ENCODE assay signal across 17 mouse cellular contexts in genomic region chr4:63057581-63057980, GRCm38 (mm10).
DNase-seq lines count a peak whose midpoint lies in the region; ATAC-seq and TF ChIP-seq lines count a peak whose summit lies in the region.
"Had no signal": no experiment of that assay in that cellular context is flagged by ENCODE, and none has a peak within 500 bp of the region (broad histone marks: within the 10 kb centered on the region; RNA-seq: fewer than 3 reads in every experiment).

No protein-coding gene starts in this region.

- H3K9me3 ChIP-seq in hindbrain, embryonic 13.5 days = no peaks in the 10 kb centered on the region
- H3K9me3 ChIP-seq in hindbrain, embryonic 11.5 days (ENCODE audit: control insufficient read depth, low read length) = no peaks in the 10 kb centered on the region
- no peaks in the 10 kb centered on the region for H3K9me3 ChIP-seq in midbrain, embryonic 13.5 days
- H3K9me3 ChIP-seq in midbrain, embryonic 16.5 days (replicated peaks; ENCODE audit: control insufficient read depth, low read length, poor library complexity, severe bottlenecking) = no peaks in the 10 kb centered on the region
- no peaks in the 10 kb centered on the region for H3K9me3 ChIP-seq in hindbrain, postnatal 0 days (ENCODE audit: low read length)
- no peaks in the 10 kb centered on the region for H3K9me3 ChIP-seq in neural tube, embryonic 15.5 days (replicated peaks)
- H3K9me3 ChIP-seq: forebrain, embryonic 12.5 days; heart, embryonic 12.5 days; limb, embryonic 12.5 days; midbrain, embryonic 12.5 days had no signal

- H3K4me3 ChIP-seq in hindbrain, embryonic 13.5 days = no peak overlapping the region
- H3K4me3 ChIP-seq in hindbrain, embryonic 11.5 days (ENCODE audit: low read depth, low read length) = no peak overlapping the region
- H3K4me3 ChIP-seq in midbrain, embryonic 13.5 days (replicated peaks) = no peak overlapping the region
- H3K4me3 ChIP-seq in midbrain, embryonic 16.5 days (ENCODE audit: low read depth, low read length) = no peak overlapping the region
- no peak overlapping the region for H3K4me3 ChIP-seq in hindbrain, postnatal 0 days (ENCODE audit: low read length)
- no peak overlapping the region for H3K4me3 ChIP-seq in neural tube, embryonic 15.5 days (replicated peaks)
- H3K4me3 ChIP-seq: forebrain, embryonic 12.5 days; heart, embryonic 12.5 days; limb, embryonic 12.5 days; midbrain, embryonic 12.5 days had no signal

- no peak overlapping the region for H3K9ac ChIP-seq in hindbrain, embryonic 13.5 days
- no peak overlapping the region for H3K9ac ChIP-seq in hindbrain, embryonic 11.5 days (ENCODE audit: low read depth, low read length)
- no peak overlapping the region for H3K9ac ChIP-seq in midbrain, embryonic 13.5 days (replicated peaks)
- H3K9ac ChIP-seq in midbrain, embryonic 16.5 days (ENCODE audit: low read depth, low read length) = no peak overlapping the region
- H3K9ac ChIP-seq in hindbrain, postnatal 0 days (replicated peaks; ENCODE audit: low read length) = no peak overlapping the region
- H3K9ac ChIP-seq in neural tube, embryonic 15.5 days (replicated peaks) = no peak overlapping the region
- H3K9ac ChIP-seq: forebrain, embryonic 12.5 days; heart, embryonic 12.5 days; limb, embryonic 12.5 days; midbrain, embryonic 12.5 days had no signal

- peaks cover 60% of the 10 kb centered on the region for H3K4me1 ChIP-seq in hindbrain, embryonic 13.5 days (replicated peaks)
- no peaks in the 10 kb centered on the region for H3K4me1 ChIP-seq in hindbrain, embryonic 11.5 days (replicated peaks; ENCODE audit: control insufficient read depth, insufficient read depth, low read length)
- peaks cover 52% of the 10 kb centered on the region for H3K4me1 ChIP-seq in midbrain, embryonic 13.5 days (replicated peaks)
- H3K4me1 ChIP-seq in midbrain, embryonic 16.5 days (ENCODE audit: control insufficient read depth, insufficient read depth, low read length) = peaks cover 25% of the 10 kb centered on the region
- H3K4me1 ChIP-seq in hindbrain, postnatal 0 days (ENCODE audit: insufficient read depth, low read length) = no peaks in the 10 kb centered on the region; the same call in 1 of the 2 replicates
- peaks cover 57% of the 10 kb centered on the region for H3K4me1 ChIP-seq in neural tube, embryonic 15.5 days

- no peak for DNase-seq in hindbrain, embryonic 11.5 days (ENCODE audit: low spot score)
- DNase-seq in hindbrain, postnatal 0 days (ENCODE audit: low spot score) = peak; percentile 40
- DNase-seq in liver = no peak
- no peak for DNase-seq in layer of hippocampus, adult 9-10 months (ENCODE audit: low spot score)
- DNase-seq: adrenal gland, postnatal 14 days; B cell, adult 2 months; cerebellum, adult 8-10 months; heart, postnatal 36 days; right cerebral cortex, postnatal 25 days had no signal

- no peak overlapping the region for H3K4me2 ChIP-seq in hindbrain, embryonic 13.5 days
- no peak overlapping the region for H3K4me2 ChIP-seq in hindbrain, embryonic 11.5 days (replicated peaks; ENCODE audit: low read depth, low read length)
- H3K4me2 ChIP-seq in midbrain, embryonic 13.5 days (replicated peaks) = no peak overlapping the region
- no peak overlapping the region for H3K4me2 ChIP-seq in midbrain, embryonic 16.5 days (ENCODE audit: low read length)
- H3K4me2 ChIP-seq in hindbrain, postnatal 0 days (ENCODE audit: low read depth, low read length) = no peak overlapping the region
- H3K4me2 ChIP-seq in neural tube, embryonic 15.5 days = no peak overlapping the region
- H3K4me2 ChIP-seq: forebrain, embryonic 12.5 days; heart, embryonic 12.5 days; limb, embryonic 12.5 days; midbrain, embryonic 12.5 days had no signal

- 53% methylated on average over 5 of the region's 5 CpGs for WGBS in hindbrain, embryonic 13.5 days
- WGBS in hindbrain, embryonic 11.5 days = 61% methylated on average over 5 of the region's 5 CpGs
- WGBS in midbrain, embryonic 13.5 days = 52% methylated on average over 5 of the region's 5 CpGs
- WGBS in midbrain, embryonic 16.5 days = 46% methylated on average over 5 of the region's 5 CpGs
- 66% methylated on average over 5 of the region's 5 CpGs for WGBS in hindbrain, postnatal 0 days
- WGBS in neural tube, embryonic 15.5 days = 32% methylated on average over 5 of the region's 5 CpGs

- peak overlapping the region; percentile 90 for H3K27ac ChIP-seq in hindbrain, embryonic 13.5 days
- H3K27ac ChIP-seq in hindbrain, embryonic 11.5 days (ENCODE audit: low read depth, low read length) = no peak overlapping the region
- peak overlapping the region; percentile 78 for H3K27ac ChIP-seq in midbrain, embryonic 13.5 days
- H3K27ac ChIP-seq in midbrain, embryonic 16.5 days (ENCODE audit: low read length) = no peak overlapping the region; the same call in 1 of the 2 replicates
- H3K27ac ChIP-seq in hindbrain, postnatal 0 days = no peak overlapping the region
- H3K27ac ChIP-seq in neural tube, embryonic 15.5 days (replicated peaks) = no peak overlapping the region

- no peak for TF ChIP-seq CTCF in hindbrain, postnatal 0 days (IDR thresholded peaks at IDR 0.05; ENCODE audit: low read depth)

- no peaks in the 10 kb centered on the region for H3K27me3 ChIP-seq in hindbrain, embryonic 13.5 days
- H3K27me3 ChIP-seq in hindbrain, embryonic 11.5 days (ENCODE audit: control insufficient read depth, insufficient read depth, low read length) = no peaks in the 10 kb centered on the region
- H3K27me3 ChIP-seq in midbrain, embryonic 13.5 days = no peaks in the 10 kb centered on the region
- H3K27me3 ChIP-seq in midbrain, embryonic 16.5 days (ENCODE audit: control insufficient read depth, insufficient read depth, low read depth, low read length) = no peaks in the 10 kb centered on the region
- H3K27me3 ChIP-seq in hindbrain, postnatal 0 days (ENCODE audit: insufficient read depth, low read length) = no peaks in the 10 kb centered on the region
- H3K27me3 ChIP-seq in neural tube, embryonic 15.5 days (replicated peaks) = no peaks in the 10 kb centered on the region
- H3K27me3 ChIP-seq: forebrain, embryonic 12.5 days; heart, embryonic 12.5 days; limb, embryonic 12.5 days; midbrain, embryonic 12.5 days had no signal

- peaks cover 7% of the 10 kb centered on the region; the same call in 1 of the 2 replicates for H3K36me3 ChIP-seq in hindbrain, embryonic 13.5 days
- no peaks in the 10 kb centered on the region for H3K36me3 ChIP-seq in hindbrain, embryonic 11.5 days (ENCODE audit: control insufficient read depth, insufficient read depth, low read length)
- peaks cover 9% of the 10 kb centered on the region for H3K36me3 ChIP-seq in midbrain, embryonic 13.5 days
- H3K36me3 ChIP-seq in midbrain, embryonic 16.5 days (ENCODE audit: control insufficient read depth, insufficient read depth, low read length) = no peaks in the 10 kb centered on the region
- H3K36me3 ChIP-seq in hindbrain, postnatal 0 days (ENCODE audit: insufficient read depth, low read length) = no peaks in the 10 kb centered on the region
- no peaks in the 10 kb centered on the region for H3K36me3 ChIP-seq in neural tube, embryonic 15.5 days
- H3K36me3 ChIP-seq: heart, embryonic 12.5 days had no signal

- no peak for ATAC-seq in hindbrain, embryonic 13.5 days (ENCODE audit: low FRiP score)
- ATAC-seq in hindbrain, embryonic 11.5 days (ENCODE audit: low FRiP score) = no peak
- no peak for ATAC-seq in midbrain, embryonic 13.5 days
- ATAC-seq in midbrain, embryonic 16.5 days = no peak
- ATAC-seq in hindbrain, postnatal 0 days = no peak
- ATAC-seq in neural tube, embryonic 15.5 days (ENCODE audit: low FRiP score) = 0 out of 2 replicates have a peak, but pooled peaks have one; percentile 18

Comparison
In these comparisons a context has a peak if more than half of its experiments do, and no peak if none do; other contexts are left out.
1. H3K27ac ChIP-seq: peak in hindbrain, embryonic 13.5 days (single experiment) and midbrain, embryonic 13.5 days (single experiment); none in hindbrain, embryonic 11.5 days (single experiment), midbrain, embryonic 16.5 days (single experiment), hindbrain, postnatal 0 days (single experiment) and neural tube, embryonic 15.5 days (single experiment).